Mouse (Mus musculus) 3T3-L1 (cell line): ENCODE data around the gene Zfp869.
"Not testable (repeated sequence)": the region's sequence is repeated elsewhere in the genome, so short reads cannot be mapped to it uniquely, and the experiment has no call there.

Source experiments
- DNase-seq: peaks from one replicate; pipeline ENCODE4 v3.0.0-alpha.2; 2015; ENCODE audit warnings: low read depth, low spot score

Gene Zfp869

GRCm38 (mm10) chr8:69710624-69711023 lies at the start of gene Zfp869:
Gene Zfp869 (minus strand): TSS chr8:69710724.
- not testable (repeated sequence) for DNase-seq

GRCm38 (mm10) chr8:69758316-69758715 lies 47.8 kb upstream of the Zfp869 start:
- DNase-seq: no peak

GRCm38 (mm10) chr8:69752437-69752836 lies 41.9 kb upstream of the Zfp869 start:
- DNase-seq: no peak

- peak; percentile 99 for DNase-seq
Observed at GRCm38 (mm10) chr8:69749544-69750454, 39.3 kb upstream of the Zfp869 start, which contains the start of gene Zfp963. Gene Zfp963 (minus strand): TSS chr8:69749970.

- no peak for DNase-seq
Observed at GRCm38 (mm10) chr8:69741231-69741630, 30.7 kb upstream of the Zfp869 start.

GRCm38 (mm10) chr8:69740763-69741162 lies 30.2 kb upstream of the Zfp869 start:
- DNase-seq: no peak

GRCm38 (mm10) chr8:69735495-69735894 lies 25.0 kb upstream of the Zfp869 start:
- peak; percentile 48 for DNase-seq

- no peak for DNase-seq
Observed at GRCm38 (mm10) chr8:69717232-69717580, 6.7 kb upstream of the Zfp869 start.

- DNase-seq: peak; percentile 100
Observed at GRCm38 (mm10) chr8:69716403-69717231, 6.1 kb upstream of the Zfp869 start.

GRCm38 (mm10) chr8:69715366-69715765 lies 4.8 kb upstream of the Zfp869 start:
- DNase-seq: no peak

- no peak for DNase-seq
Observed at GRCm38 (mm10) chr8:69713516-69713915, 3.0 kb upstream of the Zfp869 start.

- no peak for DNase-seq
Observed at GRCm38 (mm10) chr8:69701810-69702209, 8.7 kb downstream of the Zfp869 start.

GRCm38 (mm10) chr8:69665051-69665450 lies 45.5 kb downstream of the Zfp869 start:
- DNase-seq: not testable (repeated sequence)

- no peak for DNase-seq
Observed at GRCm38 (mm10) chr8:69661294-69661693, 49.2 kb downstream of the Zfp869 start.
